Mouse (Mus musculus) lung, postnatal 14 days (tissue): Measurements from ENCODE around the gene H2-M10.6.

Experiments
- DNase-seq: peaks from one replicate; pipeline ENCODE4 v3.0.0; 2021

Gene H2-M10.6

GRCm38 (mm10) chr17:36843696-36844095, 31.7 kb downstream of the H2-M10.6 start:
- no peak for DNase-seq

GRCm38 (mm10) chr17:36844286-36844719, 32.3 kb downstream of the H2-M10.6 start:
- no peak for DNase-seq

GRCm38 (mm10) chr17:36844725-36845124, 32.8 kb downstream of the H2-M10.6 start:
- no peak for DNase-seq

GRCm38 (mm10) chr17:36848911-36849310, 36.9 kb downstream of the H2-M10.6 start:
- no peak for DNase-seq

GRCm38 (mm10) chr17:36849992-36850391, 38.0 kb downstream of the H2-M10.6 start:
- DNase-seq = no peak

GRCm38 (mm10) chr17:36851200-36851599, 39.2 kb downstream of the H2-M10.6 start:
- DNase-seq = no peak

- no peak for DNase-seq
These were observed 39.7 kb downstream of the H2-M10.6 start for GRCm38 (mm10) chr17:36851627-36852026.

GRCm38 (mm10) chr17:36855484-36855883, 43.5 kb downstream of the H2-M10.6 start:
- DNase-seq = no peak

- DNase-seq = no peak
These were observed 44.3 kb downstream of the H2-M10.6 start for GRCm38 (mm10) chr17:36856236-36856635.

GRCm38 (mm10) chr17:36858181-36858580, 46.2 kb downstream of the H2-M10.6 start:
- no peak for DNase-seq

GRCm38 (mm10) chr17:36861680-36862079, 49.7 kb downstream of the H2-M10.6 start:
- no peak for DNase-seq
